Mouse (Mus musculus) testis, adult 10 weeks (tissue): ENCODE results near the gene Ttc24. TPM values are rescaled to one million over a fixed set of nuclear protein-coding genes. Genes with fewer than 3 reads are reported as not detected.

Experiments used
- polyA plus RNA-seq: library from polyadenylated mRNA; stranded (reverse); fragments of 350-450 nt; fragmentation: Illumina TruSeq; extraction: RNeasy Lipid Tissue Mini Kit (QIAGEN cat#74804); gene quantifications from one replicate; pipeline ENCODE4 v1.2.3, GENCODE M21; 2014; ENCODE audit warnings: low read depth, low replicate concordance

The Ttc24 gene
- 9.3 TPM for polyA plus RNA-seq

DNA sequence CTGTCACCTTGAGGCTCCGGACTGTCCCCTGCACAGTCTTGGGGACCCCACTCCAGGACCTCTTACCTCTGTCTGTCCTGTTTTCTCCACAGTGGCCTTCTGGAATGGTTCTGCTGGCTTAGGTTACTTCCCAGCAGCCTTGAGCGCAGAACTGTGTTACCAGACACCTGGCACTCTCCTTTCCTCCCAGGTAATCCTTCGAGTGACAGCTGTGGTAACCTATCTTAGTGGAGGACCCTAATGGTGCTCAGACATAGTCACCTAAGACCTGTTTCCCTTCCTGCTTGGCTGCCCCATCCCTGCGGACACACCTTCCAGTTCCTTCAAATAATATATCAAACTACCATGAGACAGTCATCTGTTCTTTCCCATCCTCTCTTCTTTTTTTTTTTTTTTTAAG lies at the start of gene Ttc24:
Gene Ttc24, minus strand, starts transcription at position 101 of the 400 bp plus-strand sequence.

DNA sequence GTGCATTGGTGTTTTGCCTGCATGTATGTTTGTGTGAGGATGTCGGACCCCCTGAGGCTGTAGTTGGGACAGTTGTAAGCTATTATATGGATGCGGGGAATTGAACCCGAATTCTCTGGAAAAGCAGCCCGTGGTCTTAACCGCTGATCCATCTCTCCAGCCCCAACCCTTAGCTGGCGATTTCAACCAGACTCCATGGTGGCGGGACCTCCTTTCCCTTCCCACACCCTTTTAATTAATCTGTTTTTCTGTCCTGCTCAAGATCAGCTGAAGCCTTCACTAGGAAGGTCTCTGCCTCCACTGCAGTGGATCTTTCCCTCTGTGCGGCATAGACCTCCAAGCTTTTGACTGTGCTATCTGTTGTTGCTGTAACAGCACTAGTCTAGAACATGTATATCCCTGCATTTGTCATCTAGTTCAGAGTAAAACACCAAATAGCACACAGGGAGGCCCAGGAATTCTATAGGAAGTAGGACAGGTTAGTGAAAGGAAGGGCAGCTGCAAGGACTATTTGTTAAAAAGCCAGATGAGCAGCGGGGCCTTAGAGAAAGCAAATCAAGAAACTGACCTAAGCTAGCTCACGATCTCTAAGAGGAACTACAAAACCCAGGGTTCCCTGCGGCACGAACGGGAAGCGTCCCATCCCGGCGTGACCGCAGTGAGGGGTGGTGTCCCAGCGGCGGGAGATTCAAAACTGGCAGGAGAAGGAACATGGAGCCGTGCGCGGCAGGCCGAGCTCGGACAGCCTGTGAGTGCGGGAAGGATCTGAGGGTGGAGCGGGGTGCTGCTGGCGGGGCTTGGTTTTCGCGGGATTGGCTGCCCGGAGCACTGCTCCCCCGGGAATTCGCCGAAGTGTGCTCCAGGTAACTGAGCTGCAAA lies 3.5 kb upstream of the Ttc24 start, which contains the start of gene Iqgap3:
Gene Iqgap3, plus strand, starts transcription at position 627 of the 879 bp plus-strand sequence.

DNA sequence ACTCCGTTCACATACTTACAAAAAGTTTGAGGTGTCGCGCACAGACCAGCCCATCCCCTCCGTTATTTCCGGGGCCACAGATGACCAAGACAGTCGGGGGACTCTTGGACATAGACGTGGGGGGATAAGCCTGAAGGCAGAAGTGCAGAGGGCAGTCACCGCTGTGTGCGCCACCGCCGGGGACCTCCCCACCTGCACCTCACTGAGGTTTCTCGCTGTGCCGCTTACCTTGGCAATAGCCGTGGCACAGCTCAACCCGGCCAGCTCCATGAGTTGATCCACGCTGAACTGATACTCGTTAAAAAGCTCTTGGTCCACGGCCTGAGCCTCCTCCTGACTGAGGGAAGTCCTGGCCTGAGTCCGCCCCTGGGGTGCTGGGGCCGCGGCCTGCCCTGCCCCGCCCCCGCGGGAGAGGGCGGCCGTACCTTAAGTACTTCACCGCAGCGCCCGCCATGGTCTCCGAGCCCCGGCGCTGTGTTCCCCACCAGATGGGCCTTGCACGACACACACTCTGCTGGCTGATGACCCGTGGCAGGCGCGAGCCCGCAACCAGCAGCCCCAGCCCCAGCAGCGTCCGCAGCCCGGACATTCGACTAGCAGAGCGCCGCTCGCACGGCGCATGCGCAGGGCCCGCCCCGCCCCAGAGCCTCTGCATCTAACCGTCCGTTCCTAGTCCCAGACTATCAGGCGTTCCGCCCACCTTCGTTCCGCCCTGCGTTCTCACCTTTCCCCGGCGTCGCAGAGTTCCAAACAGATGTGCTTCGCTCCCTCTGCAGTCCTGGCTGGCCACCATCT lies 20.0 kb downstream of the Ttc24 start, which contains the start of gene Naxe:
Gene Naxe, minus strand, starts transcription at position 594 of the 795 bp plus-strand sequence.

DNA sequence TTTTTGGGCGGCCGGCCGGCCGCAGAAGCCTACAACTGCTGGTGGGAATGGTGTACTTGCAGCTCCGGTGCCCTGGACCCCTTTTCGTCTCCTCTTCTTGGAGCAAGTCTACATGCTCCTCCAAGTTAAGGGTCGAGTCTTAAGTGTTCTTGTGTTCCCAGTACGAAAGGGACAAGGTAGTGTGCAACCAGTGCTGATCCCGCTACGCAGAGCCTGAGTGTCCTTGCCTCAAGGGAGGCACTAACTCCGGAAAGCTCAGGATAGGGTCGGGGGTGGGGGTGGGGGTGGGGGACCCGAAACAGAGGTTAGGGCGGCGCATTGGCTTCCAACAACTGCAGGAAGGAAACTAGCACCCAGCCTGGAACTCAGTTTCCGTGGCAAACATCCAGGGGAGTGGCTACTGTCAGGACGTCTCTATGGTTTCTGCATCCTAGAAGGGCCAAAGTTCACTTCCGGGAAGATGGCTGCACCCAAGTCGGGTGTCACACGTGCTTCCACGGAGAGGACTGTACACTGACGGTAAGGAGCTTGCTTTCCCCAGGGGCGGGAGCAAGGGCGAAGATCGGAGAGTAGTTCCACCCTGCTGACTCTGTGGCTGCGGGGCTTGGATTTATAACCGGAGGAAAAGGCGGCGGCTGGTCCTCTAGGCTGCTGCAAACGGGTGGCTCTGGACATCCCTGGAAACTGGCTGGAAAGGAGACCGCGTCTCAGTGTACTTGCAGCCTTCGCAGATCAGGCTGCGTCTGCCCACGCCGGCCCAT lies 35.3 kb downstream of the Ttc24 start, which contains the start of gene Gpatch4:
Gene Gpatch4, plus strand, starts transcription at position 448 of the 761 bp plus-strand sequence.

DNA sequence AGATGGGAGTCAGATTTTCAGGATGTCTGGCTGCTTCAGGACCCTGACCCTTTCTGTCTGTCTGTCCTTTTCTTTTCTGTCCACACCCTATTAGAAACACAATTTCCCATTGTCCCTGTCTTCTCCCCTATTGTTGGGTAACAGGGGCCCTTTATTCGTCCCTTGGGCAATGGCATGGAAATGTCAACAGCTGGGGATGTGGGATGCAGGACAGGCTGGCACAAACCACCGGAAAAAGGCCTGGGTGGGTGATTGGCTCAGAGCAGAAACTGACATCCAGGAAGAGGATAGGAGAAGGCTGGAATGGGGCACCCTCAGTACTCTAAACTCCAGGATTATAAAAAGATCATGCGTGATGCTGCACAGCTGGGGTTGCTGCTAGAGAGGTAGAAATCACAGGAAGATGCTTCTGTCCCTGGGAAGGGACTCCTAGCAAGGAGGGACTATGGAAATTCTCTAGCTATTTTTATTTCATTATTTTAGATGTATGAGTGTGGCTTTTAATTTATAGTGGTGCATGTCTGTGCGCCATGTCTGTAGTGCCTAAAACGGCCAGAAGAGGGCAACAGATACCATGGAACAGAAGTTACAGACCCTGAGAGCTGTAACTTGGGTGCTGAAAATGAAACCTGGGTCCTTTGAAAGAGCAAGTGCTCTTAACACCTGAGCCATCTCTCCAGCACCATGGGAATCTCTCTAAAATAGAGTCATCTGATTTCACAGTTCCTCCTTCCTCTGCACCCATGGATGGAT lies 50.5 kb downstream of the Ttc24 start, which contains the start of gene Hapln2:
Gene Hapln2, minus strand, starts transcription at position 150 of the 753 bp plus-strand sequence.

Other genes with a start within 250 kb of the Ttc24 start
- gene Sh2d2a, start 231.5 kb downstream of the Ttc24 start, polyA plus RNA-seq = not detected
- gene Prcc, start 192.7 kb downstream of the Ttc24 start, polyA plus RNA-seq = 3.6 TPM
- gene Hdgf, start 172.0 kb downstream of the Ttc24 start, polyA plus RNA-seq = 195 TPM
- 95.8 TPM for gene Mrpl24, start 158.8 kb downstream of the Ttc24 start, polyA plus RNA-seq
- gene Isg20l2, start 148.0 kb downstream of the Ttc24 start, polyA plus RNA-seq = 96.7 TPM
- gene Rrnad1, start 147.6 kb downstream of the Ttc24 start, polyA plus RNA-seq = 5.3 TPM
- gene Crabp2, start 129.6 kb downstream of the Ttc24 start, polyA plus RNA-seq = not detected
- 0.73 TPM for gene Nes, start 107.2 kb downstream of the Ttc24 start, polyA plus RNA-seq
- not detected for gene Bcan, start 78.1 kb downstream of the Ttc24 start, polyA plus RNA-seq
- gene Hapln2, start 50.7 kb downstream of the Ttc24 start, polyA plus RNA-seq = 1.8 TPM
- gene Gpatch4, start 35.2 kb downstream of the Ttc24 start, polyA plus RNA-seq = 5.1 TPM
- 17.5 TPM for gene Naxe, start 19.8 kb downstream of the Ttc24 start, polyA plus RNA-seq
- 0.36 TPM for gene Iqgap3, start 3.7 kb upstream of the Ttc24 start, polyA plus RNA-seq
- 2.4 TPM for gene Mef2d, start 64.1 kb upstream of the Ttc24 start, polyA plus RNA-seq
- gene Rhbg, start 176.4 kb upstream of the Ttc24 start, polyA plus RNA-seq = not detected
- 1.2 TPM for gene Gm38392, start 208.9 kb upstream of the Ttc24 start, polyA plus RNA-seq
- gene Tsacc, start 218.7 kb upstream of the Ttc24 start, polyA plus RNA-seq = 355 TPM
- 308 TPM for gene Cct3, start 218.8 kb upstream of the Ttc24 start, polyA plus RNA-seq
- gene Glmp, start 246.7 kb upstream of the Ttc24 start, polyA plus RNA-seq = 0.70 TPM